Mouse (Mus musculus) urinary bladder, postnatal 4 days (tissue): ENCODE results near the gene Runx2.

Source experiments
- DNase-seq, 2 experiments: peaks; one replicate each; pipeline ENCODE4 v3.0.0; 2021 to 2022; ENCODE audit warnings: low spot score in 2 of 2

The Runx2 gene

DNA sequence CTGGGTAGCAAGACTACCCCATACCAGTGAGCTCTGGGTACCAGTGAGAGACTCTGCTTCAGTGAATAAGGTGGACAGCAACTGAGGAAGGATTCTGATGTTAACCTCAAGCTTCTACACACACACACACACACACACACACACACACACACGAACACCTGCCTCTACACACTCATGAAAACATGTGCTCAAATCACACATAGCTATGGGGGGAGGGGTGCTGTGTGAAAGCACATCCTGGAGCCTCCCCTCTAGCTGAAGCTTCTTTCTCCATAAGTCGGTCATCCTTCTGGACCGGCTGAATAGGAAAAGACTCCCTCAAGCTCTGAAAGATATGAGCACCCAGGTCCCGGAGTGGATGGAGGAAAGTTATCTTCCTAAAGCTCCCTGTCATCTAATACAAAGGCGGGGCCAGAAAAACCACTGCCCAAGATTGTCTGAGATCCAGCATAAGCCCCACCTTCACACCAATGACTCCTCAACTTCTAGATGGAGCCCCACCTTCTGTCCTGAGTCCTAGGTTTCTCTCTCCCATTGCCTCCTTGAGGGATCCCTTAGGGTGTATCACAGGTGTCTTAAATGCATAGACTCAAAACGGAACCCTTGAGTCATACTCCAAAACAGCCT lies 152.4 kb downstream of the Runx2 start:
- no peak for DNase-seq

DNA sequence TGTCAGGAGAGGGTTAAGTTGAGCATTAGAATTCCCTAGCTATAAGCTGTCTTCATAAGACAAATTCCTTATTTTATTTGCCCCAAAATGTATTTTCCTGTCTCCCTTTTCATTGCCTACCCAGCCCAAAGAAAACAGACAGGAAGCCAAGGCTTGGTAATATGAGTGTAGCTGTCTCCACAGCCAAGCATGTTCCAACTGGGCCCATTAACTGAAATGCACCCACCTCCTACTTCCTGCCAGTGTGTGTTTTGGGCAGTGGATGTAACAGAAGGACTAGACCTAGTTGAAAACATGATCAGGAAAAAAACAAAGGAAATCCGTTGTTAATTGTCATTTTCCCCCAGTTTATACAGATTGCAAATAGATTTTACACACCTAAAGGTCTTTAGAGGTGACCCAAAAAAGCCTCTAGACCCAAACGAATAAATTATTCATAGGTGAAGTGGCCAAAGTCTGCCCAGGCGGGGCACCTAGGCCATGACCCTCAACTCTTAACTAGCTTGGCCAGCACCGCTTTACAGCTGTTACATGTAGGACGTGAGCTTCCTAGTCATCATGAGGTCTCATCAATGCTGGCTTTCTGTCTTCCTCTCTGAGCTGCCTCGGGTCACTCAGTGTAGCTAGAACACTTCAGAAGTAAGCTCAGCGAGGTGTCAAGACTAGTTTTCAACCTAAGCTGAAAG lies 154.3 kb downstream of the Runx2 start:
- DNase-seq, result no peak

DNA sequence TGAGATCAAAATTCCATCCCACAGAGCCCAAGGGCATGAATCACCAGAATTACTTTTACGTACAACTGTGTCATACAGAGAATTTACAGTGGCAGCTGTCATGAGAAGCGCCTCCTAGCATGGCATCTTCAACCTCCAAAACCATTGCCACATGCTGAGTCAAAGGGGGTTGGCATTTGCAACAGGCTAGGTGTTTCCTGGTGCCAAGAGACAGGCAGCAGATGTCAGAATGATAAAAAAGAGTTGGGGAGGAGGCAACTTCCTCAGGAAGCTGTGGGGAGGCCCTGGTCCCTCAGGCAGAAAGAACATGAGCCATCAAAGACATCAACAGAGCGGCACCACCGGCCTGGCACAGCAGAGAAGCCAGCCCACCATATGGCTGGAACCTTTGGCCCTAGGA lies 160.1 kb downstream of the Runx2 start:
- no peak for DNase-seq

DNA sequence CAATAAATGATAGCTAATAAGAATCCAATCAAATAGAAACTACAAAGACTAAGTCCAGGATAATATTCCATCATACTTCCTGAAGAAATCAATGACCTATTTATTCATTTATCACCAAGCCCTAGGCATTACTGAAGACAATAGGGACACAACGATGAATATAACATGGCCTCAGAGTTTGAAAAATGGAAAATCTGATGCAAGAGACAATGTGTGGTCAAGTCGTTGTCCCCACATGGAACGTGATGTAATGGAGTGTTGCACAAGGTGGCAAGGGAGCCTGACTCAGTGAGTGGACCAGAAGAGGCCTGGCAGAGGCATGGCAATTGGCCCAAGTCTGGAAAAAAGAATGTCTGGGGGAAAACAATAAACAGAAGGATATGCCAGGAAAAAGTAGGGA lies 161.5 kb downstream of the Runx2 start:
- DNase-seq, result no peak

- DNase-seq, result no peak
Observed at GRCm38 (mm10) chr17:44652054-44652453, 162.5 kb downstream of the Runx2 start.

GRCm38 (mm10) chr17:44651613-44652012 lies 163.0 kb downstream of the Runx2 start:
- no peak for DNase-seq

GRCm38 (mm10) chr17:44650431-44650830 lies 164.2 kb downstream of the Runx2 start:
- no peak for DNase-seq

DNA sequence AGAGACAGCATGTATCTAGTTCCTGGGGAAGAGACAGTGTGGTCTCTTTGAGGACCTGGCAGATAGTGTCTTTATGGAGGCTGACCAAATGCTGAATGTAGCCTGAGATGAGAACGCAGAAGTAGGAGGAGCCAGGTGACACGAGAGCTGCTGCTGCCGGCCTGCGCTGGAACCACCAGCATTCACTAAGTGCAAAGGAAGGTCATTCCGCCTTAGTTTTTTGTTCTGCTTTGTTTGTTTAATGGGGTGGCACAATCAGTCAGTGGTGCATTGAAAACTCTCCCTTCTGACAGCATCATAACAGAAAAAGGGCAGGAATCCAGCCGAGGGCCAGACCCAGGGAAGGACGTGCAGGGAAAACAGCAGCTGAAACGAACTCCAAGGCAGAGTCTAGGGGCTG lies 165.5 kb downstream of the Runx2 start:
- DNase-seq, result no peak

- DNase-seq, result no peak
Observed at GRCm38 (mm10) chr17:44647916-44648315, 166.7 kb downstream of the Runx2 start.

- DNase-seq, result no peak
Observed at GRCm38 (mm10) chr17:44645146-44645545, 169.5 kb downstream of the Runx2 start.

- no peak for DNase-seq
Observed at GRCm38 (mm10) chr17:44643260-44643659, 171.3 kb downstream of the Runx2 start.

GRCm38 (mm10) chr17:44642126-44642525 lies 172.5 kb downstream of the Runx2 start:
- no peak for DNase-seq

DNA sequence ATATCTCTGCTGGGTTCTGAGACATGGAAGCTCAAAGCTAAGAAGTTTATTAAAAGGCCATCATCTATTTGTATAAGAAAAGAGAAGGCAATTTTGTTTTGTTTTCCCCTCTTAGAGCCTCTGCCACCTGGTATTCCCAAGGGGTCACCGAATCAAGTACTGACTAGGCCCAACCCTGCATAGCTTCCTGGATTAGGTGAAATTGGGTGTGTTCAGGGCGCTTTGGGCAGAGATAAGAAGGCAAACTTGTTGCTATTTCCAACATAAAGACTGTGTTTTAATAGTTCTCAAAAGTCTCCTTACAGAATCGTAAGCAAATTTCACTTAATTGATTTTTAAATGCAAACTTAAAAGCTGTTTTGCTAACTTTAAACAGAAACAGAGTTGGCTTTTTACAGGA lies 173.7 kb downstream of the Runx2 start:
- DNase-seq, result no peak

DNA sequence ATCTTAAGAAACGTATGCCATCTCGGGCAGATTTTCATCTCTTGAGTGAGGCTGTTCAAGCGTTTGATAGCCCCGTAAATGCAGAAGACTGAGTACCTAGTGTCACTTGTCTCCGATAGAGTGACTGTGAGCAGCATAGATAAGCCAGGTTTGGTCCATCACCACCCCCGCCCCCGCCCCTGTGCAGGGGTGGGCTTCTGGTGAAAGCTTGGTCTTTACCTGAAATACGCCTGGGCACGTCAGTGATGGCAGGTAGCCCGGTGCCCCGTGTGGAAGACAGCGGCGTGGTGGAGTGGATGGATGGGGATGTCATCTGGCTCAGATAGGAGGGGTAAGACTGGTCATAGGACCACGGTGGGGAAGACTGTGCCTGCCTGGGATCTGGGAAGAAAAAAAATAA lies 175.2 kb downstream of the Runx2 start:
- no peak for DNase-seq

GRCm38 (mm10) chr17:44637181-44637880 lies 177.3 kb downstream of the Runx2 start:
- DNase-seq, result no peak

DNA sequence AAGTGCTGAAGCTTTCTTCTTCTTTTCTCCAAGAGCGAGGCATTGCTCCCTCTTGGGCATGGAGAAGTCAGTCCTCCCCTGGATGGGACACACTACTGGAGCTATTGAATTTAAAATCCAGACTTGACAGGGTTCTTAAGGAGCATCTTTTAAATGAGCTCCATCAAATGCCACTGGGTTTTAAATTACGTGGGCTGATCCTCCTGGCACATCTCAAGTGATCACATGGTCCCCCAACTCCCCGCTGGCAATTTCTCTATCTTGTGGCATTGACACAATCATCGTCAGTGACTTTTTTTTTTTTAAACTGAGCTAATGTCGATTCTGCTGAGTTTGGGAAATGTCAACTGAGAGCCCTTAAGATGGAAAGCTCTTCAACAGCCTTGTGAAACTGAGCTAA lies 180.1 kb downstream of the Runx2 start:
- DNase-seq, result no peak

DNA sequence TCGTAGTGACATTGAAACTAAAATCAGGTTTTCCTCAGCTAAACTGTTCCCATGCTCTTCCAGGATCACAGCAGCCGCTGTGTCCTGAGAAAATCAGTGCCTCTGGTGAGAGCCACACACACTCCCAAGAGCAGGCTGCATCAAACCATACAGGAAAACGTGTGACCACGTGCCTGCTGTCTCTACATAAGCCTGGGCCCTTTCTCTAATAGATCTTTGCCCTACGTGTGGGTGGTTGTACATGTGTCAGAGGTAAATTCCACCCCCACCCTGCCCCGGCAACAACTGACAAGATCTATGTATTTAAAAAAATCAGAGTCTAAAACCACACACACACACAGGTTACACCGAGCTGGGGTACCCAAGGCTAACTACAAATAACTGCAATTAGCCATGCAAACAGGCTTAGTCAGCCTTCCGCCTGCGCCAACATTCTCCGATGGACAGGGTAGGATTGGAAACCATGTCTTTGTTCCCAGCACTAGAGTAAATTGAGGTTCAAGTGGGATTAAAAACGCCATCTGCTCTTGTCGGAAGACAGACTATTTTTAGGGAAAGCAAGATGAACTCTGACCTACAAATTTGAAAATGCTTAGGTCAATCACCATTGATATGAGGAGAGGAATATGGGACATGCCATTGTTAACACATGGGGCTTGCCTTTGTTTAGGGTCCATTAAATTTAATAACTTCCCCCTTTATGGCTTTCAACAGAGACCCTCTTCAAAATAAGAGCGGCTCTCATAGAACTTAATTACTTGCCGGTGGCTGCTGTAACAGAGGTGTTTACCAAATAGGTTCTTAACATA lies 180.8 kb downstream of the Runx2 start:
- no peak for DNase-seq

DNA sequence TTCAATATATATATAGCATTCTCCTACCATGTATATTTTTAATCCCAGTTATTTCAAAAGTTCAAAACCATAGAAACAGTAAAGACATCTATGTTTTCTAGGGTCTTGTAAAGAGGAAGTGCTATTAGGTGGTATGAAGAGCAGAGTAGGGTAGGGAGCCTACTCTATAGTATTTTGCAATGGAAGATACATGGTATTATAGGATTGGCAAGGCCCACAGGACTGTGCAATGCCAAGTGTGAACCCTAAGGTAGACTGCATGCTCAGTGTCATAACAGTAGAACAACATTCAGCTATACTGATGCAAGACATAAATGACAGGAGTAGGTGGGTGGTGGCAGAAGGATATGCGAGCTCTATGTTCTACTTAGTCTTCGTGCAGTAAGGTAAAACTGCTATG lies 181.7 kb downstream of the Runx2 start:
- DNase-seq, result no peak

- no peak for DNase-seq
Observed at GRCm38 (mm10) chr17:44632292-44632691, 182.3 kb downstream of the Runx2 start.

- DNase-seq, result no peak
Observed at GRCm38 (mm10) chr17:44631577-44631976, 183.0 kb downstream of the Runx2 start.

DNA sequence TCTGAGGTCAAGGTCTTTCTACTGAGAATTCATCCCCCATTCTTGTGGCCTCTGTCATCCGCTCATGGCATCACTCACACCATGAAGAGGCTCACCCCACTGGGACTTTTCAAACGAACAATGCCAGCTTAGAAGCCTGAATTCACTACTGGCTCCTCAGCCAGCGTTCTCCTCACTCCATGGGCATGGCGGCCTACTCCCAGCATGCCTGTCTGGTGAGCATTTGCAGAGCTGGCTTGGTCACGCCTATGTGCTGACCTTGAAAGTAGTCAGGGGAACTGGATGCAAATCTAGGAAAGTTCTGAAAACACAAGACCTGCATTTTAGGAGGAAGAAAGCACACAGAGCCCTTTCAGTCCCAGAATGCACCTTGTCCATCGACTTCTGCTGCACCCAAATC lies 187.3 kb downstream of the Runx2 start:
- no peak for DNase-seq

DNA sequence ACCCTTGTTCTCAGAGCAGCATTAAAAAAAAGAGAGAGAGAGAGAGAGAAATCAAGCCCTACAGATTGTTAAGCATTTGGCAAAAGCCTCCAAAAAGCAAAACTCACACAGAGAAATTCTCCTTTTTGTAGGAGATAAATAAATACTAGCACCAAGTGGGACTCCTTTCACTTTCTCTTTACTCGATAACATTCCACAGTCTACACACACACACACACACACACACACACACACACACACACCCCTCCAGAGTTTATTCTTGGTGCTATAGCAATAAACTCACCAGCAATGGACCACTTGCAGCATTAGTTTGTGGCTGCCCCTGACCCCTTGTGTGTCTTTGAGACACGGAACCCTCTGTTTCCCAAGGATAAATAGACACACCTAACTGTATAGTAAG lies 190.9 kb downstream of the Runx2 start:
- DNase-seq, result no peak
